In the genomic region with DNA sequence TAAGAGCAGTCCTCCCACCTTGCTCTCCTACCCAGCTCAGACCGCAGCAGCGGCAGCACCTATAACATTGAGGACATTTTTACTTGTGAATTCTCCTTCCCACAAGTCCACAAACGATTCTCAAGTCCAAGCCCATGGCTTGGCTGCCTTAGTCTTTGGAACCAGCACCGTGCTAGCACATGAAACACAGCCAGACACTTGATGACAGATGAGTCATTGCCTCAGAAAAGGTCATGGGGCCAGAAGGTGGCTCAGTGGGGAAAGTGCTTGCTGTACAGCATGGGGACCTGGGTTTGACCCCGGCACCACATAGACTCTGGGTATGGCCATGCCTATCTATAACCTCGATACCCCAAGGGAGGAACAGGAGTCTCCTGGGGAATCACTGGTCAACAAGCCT, we compare ENCODE assay signal across 10 mouse cellular contexts.
A peak's percentile ranks its signal among the peaks of the same experiment; 100 is the strongest.
DNase-seq lines count a peak whose midpoint lies in the region; ATAC-seq and TF ChIP-seq lines count a peak whose summit lies in the region.
"Had no signal": no experiment of that assay in that cellular context is flagged by ENCODE, and none has a peak within 500 bp of the region (broad histone marks: within the 10 kb centered on the region; RNA-seq: fewer than 3 reads in every experiment).

No protein-coding gene starts in this region.

- H3K4me2 ChIP-seq in kidney, embryonic 16.5 days (replicated peaks; ENCODE audit: low read depth, low read length) = no peak overlapping the region
- H3K4me2 ChIP-seq: hindbrain, embryonic 13.5 days had no signal

- no peak for TF ChIP-seq POLR2A in cerebellum, adult 2 months (IDR thresholded peaks at IDR 0.05; ENCODE audit: borderline replicate concordance, insufficient read depth, low read length)

- H3K9ac ChIP-seq in kidney, embryonic 16.5 days (replicated peaks; ENCODE audit: low read length) = no peak overlapping the region
- H3K9ac ChIP-seq: hindbrain, embryonic 13.5 days had no signal

- H3K4me3 ChIP-seq in cerebellum, adult 2 months (replicated peaks; ENCODE audit: insufficient read depth, low read depth, low read length) = no peak overlapping the region
- H3K4me3 ChIP-seq in kidney, embryonic 16.5 days (ENCODE audit: low read length) = no peak overlapping the region
- H3K4me3 ChIP-seq in midbrain, embryonic 10.5 days = no peak overlapping the region
- H3K4me3 ChIP-seq: hindbrain, embryonic 13.5 days had no signal

- 0 out of 2 replicates have a peak overlapping the region, but pooled peaks have one; percentile 20 for H3K27ac ChIP-seq in cerebellum, adult 2 months (ENCODE audit: insufficient read depth, low read length)
- H3K27ac ChIP-seq in kidney, embryonic 16.5 days (ENCODE audit: low read length) = no peak overlapping the region
- H3K27ac ChIP-seq in midbrain, embryonic 10.5 days (replicated peaks) = no peak overlapping the region
- H3K27ac ChIP-seq: hindbrain, embryonic 13.5 days had no signal

- 21% methylated on average over 6 of the region's 6 CpGs for WGBS in cerebellum, adult 2 months
- WGBS in kidney, embryonic 16.5 days = 73% methylated on average over 6 of the region's 6 CpGs
- 86% methylated on average over 6 of the region's 6 CpGs for WGBS in midbrain, embryonic 10.5 days

- DNase-seq in lung, postnatal 36 days = peak; percentile 47
- no peak for DNase-seq in lung, postnatal 4 days
- DNase-seq in cerebellum, adult 2 months = peak; percentile 75 to 88
- peak; percentile 64 for DNase-seq in heart, adult 8-10 months (ENCODE audit: low spot score)
- peak; percentile 65 for DNase-seq in skeletal muscle tissue, adult 2 months (ENCODE audit: low read depth, low spot score)
- DNase-seq in midbrain, embryonic 10.5 days (ENCODE audit: low spot score) = no peak
- DNase-seq: thymus, postnatal 4 days had no signal

- ATAC-seq in megakaryocyte-erythroid progenitor cell, adult 5-6 weeks (replicated peaks; ENCODE audit: low FRiP score, low TSS enrichment, poor library complexity, severe bottlenecking) = no peak
- no peak for ATAC-seq in kidney, embryonic 16.5 days (ENCODE audit: low FRiP score, low TSS enrichment)

- no peaks in the 10 kb centered on the region for H3K27me3 ChIP-seq in cerebellum, adult 2 months (ENCODE audit: control insufficient read depth, insufficient read depth, low read length)
- no peaks in the 10 kb centered on the region for H3K27me3 ChIP-seq in kidney, embryonic 16.5 days (ENCODE audit: insufficient read depth, low read length)
- no peaks in the 10 kb centered on the region for H3K27me3 ChIP-seq in midbrain, embryonic 10.5 days (ENCODE audit: low read depth, poor library complexity, severe bottlenecking)
- H3K27me3 ChIP-seq: hindbrain, embryonic 13.5 days had no signal

- peaks cover 15% of the 10 kb centered on the region; the same call in 1 of the 2 replicates for H3K4me1 ChIP-seq in cerebellum, adult 2 months (ENCODE audit: control insufficient read depth, insufficient read depth, low read length)
- peaks cover 31% of the 10 kb centered on the region for H3K4me1 ChIP-seq in kidney, embryonic 16.5 days (ENCODE audit: insufficient read depth, low read length)
- peaks cover 16% of the 10 kb centered on the region for H3K4me1 ChIP-seq in midbrain, embryonic 10.5 days
- H3K4me1 ChIP-seq: hindbrain, embryonic 13.5 days had no signal

- no peak for TF ChIP-seq CTCF in cerebellum, adult 2 months (IDR thresholded peaks at IDR 0.05; ENCODE audit: borderline replicate concordance, insufficient read depth, low read depth, low read length)

- H3K36me3 ChIP-seq in kidney, embryonic 16.5 days (ENCODE audit: insufficient read depth, low read length) = no peaks in the 10 kb centered on the region
- no peaks in the 10 kb centered on the region for H3K36me3 ChIP-seq in midbrain, embryonic 10.5 days
- H3K36me3 ChIP-seq: hindbrain, embryonic 13.5 days had no signal

- no peaks in the 10 kb centered on the region for H3K9me3 ChIP-seq in kidney, embryonic 16.5 days (ENCODE audit: low read length)
- H3K9me3 ChIP-seq in midbrain, embryonic 10.5 days (replicated peaks) = no peaks in the 10 kb centered on the region
- H3K9me3 ChIP-seq: hindbrain, embryonic 13.5 days had no signal

Comparison
In these comparisons a context has a peak if more than half of its experiments do, and no peak if none do; other contexts are left out.
1. DNase-seq: peak in lung, postnatal 36 days (single experiment), cerebellum, adult 2 months (2 of 2), heart, adult 8-10 months (single experiment) and skeletal muscle tissue, adult 2 months (single experiment); none in lung, postnatal 4 days (0 of 2) and midbrain, embryonic 10.5 days (single experiment).